Mouse (Mus musculus) heart, adult 11 months (tissue): ENCODE data around the gene Snrnp200.
A peak's percentile ranks its signal among the peaks of the same experiment; 100 is the strongest.

Source experiments
- DNase-seq: peaks from one replicate; pipeline ENCODE4 v3.0.0; 2022

Snrnp200 gene

DNA sequence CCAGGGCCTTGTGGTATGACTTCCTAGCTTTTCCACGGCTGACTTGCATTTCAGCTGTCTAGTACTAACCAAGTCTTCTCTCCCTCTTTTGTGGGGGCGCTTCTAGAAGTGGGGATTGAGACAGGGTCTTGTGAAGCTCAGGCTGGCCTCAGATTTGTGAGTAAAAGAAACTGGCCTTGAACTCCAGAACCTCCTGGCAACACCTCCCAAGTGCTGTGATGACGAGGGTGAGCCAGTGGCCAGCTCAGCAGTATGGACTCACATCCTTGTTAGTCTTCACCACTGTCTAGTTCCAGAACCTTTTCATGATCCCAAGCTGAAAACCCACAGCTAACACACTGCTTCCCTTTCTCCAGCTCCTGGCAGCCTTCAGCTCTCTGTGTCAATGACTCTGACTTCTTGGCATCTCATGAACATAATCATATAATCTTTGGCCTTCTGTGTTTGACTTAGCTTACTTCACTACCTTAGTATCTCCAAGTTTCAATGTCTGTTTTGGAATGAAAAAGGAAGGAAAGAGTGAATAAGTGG is 46.5 kb downstream of the Snrnp200 start:
- peak; percentile 80 for DNase-seq

DNA sequence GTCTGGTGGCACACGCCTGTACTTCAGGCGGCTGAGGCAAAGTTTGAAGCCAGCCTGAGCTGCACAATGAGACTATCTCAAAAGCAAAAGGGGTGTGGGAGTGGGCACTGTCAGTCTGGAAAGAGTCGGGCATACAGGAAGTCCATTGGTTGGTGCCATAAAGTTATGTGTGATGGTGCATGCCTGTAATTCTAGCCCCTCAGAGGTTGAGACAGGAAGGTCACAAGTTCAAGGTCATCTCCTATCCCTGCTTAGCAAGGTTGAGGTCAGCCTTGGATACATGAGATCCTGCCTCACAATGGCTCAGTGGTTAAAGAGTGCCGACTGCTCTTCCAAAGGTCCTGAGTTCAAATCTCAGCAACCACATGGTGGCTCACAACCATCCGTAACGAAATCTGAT is 47.1 kb downstream of the Snrnp200 start:
- DNase-seq, result peak; percentile 73

DNA sequence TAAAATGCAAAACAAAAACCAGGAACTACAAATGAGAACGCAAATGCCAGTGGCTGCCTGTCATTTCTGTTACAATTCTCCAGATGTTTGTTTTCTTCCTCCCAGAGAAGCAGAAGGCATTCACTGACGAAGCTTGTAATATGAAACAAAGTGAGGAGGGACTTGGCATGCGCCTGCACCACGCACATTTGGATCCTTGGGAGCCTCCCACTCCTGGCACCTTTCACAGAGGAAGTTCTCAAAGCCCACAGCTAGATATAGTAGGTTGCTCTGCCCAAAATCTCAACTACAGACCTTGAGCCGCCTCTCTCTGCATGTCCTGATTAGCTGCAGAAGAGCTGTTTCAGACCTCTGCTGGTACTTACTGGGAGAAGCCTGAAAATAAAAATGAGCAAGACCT is 51.2 kb downstream of the Snrnp200 start:
- peak; percentile 98 for DNase-seq

DNA sequence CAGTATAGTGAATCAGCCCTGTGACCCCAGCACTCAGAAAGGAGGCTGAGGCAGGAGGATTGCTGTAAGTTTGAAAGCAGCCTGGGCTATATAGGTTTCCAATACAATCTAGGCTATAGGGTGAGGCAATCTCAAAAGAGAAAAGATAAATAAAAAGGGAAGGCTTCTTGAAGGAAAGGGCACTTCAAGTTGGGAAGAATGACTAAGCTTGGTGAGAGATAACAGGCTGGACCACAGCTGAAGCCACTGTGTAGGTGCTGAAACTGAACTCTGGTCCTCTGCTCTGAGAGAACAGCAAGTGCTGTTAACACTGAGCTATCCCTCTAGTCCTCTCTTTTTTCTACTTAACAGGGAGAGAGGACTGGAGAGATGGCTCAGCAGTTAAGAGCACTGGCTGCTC is 54.3 kb downstream of the Snrnp200 start:
- DNase-seq, result no peak

DNA sequence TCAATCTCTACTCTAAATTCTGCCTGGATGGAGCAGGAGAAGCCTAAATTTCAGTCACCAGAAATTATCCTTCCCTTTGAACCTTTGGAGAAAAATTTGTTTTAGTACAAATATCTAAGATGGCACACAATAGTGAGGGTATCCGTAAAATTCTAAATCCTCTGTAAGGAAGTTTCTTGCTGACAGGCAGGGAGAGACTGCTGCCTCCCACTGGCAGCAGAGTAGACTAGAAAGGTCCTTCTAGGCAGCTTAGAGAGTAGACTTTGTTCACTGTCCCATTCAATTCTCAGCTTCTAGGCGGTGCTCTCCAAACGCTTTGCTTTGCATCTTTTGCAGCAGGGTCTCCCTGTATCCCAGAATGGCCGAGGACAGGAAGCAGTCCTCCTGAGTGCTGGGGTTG is 59.7 kb downstream of the Snrnp200 start:
- DNase-seq, result no peak

DNA sequence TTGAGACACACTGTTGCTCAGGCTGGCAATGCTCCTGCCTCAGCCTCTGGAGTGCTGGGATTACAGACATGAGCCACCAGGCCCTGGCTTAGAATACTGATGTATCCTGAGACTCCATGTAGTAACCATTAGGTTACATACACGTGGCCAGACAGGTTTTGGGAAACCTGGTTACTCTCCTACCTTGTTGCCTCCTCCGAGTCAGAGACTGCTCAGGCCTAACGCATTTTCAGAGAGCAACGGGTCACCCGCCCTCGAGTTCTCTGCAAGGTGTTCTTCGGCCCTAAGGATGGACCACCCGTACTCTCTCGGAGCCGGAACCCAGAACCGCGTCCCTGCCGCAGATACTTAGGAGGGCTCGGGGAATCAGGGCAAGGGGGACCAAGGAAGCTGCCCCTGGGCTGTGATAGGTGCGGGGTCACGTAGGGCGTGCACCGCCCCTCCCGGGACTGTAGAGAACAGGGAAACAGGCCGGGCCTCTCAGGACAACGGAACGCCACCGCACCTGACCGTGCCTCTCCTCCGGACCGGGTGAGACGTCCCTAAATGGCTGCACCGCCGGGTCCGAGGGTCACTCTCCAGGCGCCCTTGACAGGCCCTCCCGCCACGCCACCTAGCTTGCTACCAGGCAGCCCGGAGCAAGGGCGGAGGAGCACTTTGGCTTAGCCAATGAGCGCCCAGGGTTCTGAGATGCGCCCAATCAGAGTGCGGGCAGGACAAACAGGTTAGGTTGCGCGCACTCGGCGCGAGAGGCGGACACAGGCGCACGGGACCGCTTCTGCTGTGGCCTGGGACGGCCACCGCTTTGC is 61.5 kb downstream of the Snrnp200 start, which contains the start of gene Stard7:
TSS of gene Stard7 (plus strand) at position 728 of the 809 bp plus-strand sequence.
- peak; percentile 100 for DNase-seq

DNA sequence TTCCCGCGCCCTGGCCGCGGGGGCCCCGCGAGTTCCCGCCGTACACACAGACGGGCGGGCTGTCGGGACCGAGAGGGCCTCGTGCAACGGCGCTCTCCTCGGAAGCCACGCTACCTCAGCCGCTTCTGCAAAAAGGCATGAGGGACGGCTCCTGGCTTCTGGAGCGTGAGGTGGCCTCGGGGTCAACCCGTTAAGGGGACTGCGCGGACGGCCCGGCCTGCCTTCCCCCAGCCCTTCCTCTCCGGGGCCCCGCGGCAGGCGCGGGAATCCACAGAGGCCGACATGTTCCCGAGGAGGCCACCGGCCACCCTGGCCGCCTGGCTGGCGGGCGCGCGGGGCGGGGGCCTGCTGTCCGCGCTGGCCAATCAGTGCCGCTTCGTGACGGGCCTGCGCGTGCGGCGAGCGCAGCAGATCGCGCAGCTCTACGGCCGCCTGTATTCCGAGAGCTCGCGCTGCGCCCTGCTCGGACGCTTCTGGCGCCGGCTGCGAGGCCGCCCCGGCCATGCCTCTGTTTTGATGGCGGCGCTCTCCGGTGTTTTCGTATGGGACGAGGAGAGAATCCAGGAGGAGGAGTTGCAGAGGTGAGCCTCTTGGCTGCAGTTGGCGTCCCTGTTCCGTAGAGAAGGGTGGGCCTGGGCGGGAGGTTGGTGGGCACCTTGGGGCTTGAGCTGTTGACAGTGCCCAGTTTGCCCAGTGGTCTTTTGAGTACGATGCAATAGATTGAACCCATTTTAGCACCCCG is 62.3 kb downstream of the Snrnp200 start:
- peak; percentile 99 for DNase-seq

DNA sequence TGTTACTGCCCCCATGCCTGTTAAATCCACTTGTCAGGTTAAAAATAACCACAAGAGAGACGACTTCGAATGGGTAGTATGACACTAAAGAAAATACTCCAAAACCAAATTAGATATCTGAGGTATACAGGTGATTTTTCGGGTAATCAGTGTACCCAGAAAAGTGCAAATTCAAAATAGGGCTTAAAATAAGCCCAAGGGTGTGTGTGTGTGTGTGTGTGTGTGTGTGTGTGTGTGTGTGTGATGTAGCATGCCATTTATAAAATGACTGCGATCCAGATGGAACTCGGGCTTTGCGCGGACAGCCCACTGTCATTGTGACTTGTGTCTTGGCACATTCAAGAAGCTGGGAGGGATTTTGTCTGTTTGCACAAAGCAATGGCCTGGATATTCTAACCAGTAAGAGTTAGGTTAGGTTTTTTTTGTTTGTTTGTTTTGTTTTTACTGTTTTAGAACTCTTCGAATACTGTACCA is 62.9 kb downstream of the Snrnp200 start:
- peak; percentile 86 for DNase-seq

DNA sequence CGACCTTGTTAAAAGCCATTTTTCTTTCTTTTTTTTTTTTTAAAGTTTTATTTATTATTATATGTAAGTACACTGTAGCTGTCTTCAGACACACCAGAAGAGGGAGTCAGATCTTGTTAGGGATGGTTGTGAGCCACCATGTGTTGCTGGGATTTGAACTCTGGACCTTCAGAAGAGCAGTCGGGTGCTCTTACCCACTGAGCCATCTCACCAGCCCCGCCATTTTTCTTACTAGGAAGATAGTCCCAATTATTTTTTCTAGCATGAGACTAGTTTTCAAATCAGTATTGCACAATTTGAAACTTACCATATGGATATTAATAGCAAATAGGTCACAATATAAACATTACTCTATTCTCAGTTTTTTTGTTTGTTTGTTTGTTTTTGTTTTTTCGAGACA is 63.9 kb downstream of the Snrnp200 start:
- DNase-seq, result peak; percentile 57

DNA sequence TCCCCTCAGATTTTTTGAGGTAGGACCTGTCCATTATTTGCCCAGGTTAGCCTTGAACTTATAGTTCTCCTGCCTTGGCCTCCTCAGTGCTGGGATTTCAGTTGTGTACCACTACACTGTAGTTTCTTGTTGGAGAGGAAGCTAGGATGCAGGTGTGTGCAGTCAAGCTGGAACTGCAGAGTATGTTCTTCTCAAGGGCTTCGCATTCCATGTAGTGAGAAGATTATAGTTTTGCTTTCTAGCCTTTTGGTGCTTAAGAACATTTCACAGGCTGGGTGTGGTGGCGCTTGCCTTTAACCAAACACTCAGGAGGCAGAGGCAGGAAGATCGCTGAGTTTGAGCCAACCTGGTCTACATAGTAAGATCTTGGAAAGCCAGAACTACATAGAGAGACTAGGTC is 64.6 kb downstream of the Snrnp200 start:
- DNase-seq, result peak; percentile 73

DNA sequence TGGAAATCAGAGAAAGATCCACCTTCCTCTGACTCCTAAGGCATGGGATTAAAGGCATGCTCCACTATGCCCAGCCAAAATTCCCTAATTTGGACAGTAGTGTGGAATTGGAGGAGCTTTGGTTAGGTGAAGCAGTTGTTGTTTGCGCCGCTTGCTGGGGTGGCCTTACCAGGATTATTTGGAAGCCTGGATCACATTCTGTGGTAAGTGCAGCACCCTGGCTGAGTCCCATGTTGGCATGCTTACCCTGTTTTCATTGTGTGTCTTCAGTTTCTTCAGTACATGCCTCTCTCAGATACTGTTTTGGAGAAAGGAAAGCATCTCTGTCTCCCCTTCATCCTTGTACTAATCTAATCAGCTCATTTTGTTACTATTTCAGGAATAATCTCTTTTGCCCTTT is 66.4 kb downstream of the Snrnp200 start:
- DNase-seq, result peak; percentile 85

DNA sequence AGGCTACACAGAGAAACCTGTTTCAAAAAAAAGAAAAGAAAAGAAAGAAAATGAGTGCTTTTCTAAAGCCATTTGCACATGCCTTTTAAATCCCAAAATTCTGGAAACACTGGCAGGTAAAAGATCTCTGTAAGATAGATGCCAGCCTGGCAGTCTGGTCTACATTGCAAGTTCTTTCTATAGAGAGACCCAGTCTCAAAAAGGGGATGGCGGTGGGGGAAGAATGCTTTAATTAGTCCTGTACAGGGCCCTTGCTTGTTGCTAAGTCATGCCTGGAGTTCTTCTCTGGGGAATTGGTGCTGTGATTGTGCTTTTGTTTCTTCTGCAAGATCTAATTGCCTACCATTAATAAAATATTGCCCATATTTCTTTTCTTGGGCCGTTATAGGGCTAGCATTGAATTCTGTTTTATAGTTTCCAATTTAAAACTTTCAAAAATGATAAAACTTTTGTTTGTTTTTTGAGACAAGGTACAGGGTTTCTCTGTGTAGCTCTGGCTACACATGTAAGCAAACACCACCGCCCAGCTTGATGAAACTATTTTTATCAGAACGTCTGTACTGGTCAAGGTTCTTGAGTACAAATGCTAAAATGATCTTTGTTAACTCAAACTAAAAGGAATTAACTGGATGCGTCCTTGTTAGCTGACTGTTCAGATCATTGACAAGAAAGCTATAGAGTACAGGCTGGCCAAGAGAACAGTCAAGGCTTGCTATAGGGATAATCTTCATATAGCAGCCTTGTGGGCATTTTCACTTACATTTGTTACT is 67.5 kb downstream of the Snrnp200 start:
- peak; percentile 70 for DNase-seq

DNA sequence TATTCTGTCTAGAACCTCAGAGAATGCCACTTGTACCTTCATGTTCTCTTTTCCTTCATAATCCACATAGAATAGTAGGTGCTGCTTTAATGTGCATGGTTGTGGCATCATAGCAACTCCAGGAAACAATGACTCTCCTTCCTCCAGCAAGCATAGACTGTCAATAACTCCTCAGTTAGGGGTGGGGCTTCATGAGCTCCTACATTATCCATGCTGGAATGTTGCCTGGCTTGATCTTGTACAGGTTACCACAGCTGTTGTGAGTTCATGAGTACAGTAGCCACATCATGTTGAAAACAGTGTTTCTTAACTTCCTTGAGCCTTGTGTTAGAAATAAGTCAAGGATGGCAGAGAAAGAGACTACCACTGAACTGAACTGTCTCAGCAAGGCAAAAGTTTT is 70.0 kb downstream of the Snrnp200 start:
- DNase-seq, result no peak
